Mouse (Mus musculus) cerebellum, adult 11 months (tissue): ENCODE results near the gene Lrrc75a.

Source experiments
- DNase-seq: peaks from one replicate; pipeline ENCODE4 v3.0.0; 2022

Gene Lrrc75a

DNA sequence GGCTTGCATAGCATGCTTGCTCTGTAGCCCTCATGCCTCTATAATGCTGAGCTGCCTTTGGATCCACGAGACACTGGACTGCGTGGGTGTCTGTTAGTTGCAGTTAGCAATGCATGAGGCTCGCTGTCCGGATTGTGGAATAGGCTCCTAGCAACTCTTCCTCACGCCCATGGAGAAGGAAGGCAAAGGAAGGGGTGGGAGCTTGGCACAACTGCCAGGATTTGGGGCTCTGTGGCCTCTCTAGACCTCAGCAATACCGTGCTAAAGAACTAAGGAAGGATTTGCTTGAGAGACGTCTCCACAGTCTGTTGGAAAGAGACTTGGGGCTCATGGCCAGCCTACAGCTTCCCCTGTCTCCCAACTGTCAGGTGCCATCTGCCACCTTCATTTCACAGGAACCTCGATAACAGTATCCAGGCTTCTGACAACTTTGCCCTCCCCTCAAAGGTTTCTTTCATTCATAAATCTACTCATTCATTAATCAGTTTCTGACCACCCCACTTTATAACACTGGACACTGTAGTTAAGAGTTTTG, 33.4 kb downstream of the Lrrc75a start:
- no peak for DNase-seq

DNA sequence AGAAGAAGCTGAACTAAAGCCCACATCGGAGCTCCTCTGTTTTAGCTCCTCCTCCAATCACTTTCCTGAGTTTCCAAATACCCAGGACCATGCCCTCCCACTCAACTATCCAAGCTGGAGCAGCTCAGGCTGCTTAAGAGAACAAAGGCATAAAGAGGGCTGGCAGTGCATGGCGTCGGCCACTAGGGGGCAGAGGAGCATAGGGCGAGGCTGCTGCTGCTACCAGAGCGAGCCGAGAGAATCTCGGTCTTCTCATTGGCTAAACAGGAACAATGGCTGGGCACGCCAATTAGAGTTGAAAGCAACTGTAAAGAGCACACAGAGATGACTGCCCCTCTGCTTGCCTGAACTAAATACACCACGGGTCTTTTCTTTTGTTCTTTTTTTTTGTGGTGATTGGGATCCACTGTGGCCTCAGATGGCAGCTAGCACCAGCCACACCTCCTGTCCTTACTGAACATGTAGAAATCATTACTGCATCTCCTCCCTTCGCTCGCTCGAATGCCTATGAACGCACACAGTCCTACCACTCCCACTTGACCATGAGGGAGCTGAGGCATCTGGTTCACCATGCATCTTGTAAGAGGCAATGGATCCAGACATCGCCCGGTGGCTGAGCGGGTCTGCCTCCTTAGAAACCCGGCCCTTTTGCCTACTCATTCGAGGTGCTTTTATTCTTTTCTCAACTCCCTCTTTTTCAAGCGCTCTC, 34.5 kb downstream of the Lrrc75a start:
- DNase-seq = peak; percentile 89

DNA sequence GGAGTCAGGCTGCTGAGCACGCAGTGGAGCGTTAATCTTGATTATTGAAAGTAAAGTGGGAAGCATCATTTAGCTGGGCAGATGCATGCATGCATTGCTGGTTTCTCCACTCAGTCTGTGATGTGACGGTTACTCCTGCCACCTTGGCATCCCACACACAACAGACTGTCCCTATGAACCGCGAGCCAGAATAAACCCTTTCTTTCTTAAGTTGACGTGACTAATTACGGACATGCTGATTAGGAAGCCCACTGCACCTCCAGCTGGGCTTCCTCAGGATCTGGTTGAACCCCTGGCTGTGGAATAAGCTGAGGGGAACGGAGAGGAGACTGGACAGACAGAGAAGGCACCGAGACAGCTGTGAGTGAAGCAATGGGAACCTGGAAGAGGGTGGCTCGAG, 35.7 kb downstream of the Lrrc75a start:
- DNase-seq = no peak

DNA sequence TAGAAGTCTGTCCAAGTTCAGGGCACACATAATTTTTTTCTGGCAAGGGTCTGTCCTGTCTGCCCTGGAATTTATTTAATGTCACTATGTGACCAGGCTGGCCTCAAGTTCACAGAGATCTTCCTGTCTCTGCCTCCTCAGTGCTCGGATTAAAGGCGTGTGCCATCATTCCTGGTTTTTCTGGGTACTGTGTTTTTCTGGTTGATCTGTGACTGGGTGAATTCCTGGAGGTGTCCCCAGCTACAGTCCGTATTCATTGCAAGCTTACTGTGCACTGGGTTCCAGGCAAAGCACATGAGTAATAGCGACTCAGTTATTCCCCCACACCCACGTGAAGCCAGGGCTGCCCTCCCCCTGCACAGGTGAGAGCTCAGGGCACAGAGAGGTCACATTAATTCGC, 38.0 kb downstream of the Lrrc75a start:
- no peak for DNase-seq

DNA sequence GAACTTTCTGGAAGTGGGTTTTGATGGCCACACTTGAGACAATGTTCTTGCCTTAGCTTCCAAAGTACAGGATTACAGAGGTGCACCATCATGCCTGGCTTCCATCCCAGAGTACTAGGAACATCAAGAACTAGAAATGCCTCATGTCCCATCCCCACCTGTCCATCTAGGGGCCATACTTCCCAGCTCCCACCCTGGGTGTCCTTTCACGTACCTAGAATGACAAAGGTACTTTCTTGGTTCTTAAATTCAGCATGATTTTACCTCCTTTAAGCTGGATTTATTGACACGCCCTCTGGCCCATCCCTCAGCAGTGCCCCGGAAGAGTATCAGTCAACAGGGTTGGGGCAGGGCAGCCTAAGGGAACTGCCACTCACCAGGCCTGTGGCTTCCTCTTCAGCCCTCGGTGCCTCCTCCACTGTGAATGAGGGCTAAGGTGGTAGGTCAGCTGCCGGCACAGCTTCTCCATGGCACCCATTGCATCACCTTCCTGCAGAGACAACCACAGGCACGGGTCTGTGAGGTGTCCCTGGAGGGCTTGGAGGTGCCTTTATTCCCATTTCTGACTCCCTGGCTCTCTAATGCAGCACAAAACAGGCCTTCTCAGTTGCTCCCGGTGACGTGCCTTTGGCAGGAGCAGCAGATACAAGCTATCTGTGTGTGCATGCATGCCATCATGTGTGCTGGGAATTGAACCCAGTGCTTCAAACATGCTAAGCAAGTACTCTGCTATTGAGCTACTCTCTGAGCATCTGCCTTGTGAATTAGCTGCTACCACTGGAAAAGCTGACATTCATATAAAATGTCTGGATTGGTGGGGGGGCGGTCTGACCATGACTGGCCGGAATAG, 39.3 kb downstream of the Lrrc75a start:
- no peak for DNase-seq

DNA sequence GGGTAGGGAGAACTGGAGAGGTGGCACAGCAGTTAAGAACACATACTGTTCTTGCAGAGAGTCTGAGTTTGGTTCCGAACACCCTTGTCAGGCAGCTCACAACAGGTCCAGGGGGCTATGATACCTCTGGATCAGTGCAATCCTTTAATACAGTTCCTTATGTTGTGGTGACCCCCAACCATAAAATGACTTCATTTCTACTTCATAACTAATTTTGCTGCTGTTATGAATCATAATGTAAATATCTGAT, 40.4 kb downstream of the Lrrc75a start:
- DNase-seq = no peak

DNA sequence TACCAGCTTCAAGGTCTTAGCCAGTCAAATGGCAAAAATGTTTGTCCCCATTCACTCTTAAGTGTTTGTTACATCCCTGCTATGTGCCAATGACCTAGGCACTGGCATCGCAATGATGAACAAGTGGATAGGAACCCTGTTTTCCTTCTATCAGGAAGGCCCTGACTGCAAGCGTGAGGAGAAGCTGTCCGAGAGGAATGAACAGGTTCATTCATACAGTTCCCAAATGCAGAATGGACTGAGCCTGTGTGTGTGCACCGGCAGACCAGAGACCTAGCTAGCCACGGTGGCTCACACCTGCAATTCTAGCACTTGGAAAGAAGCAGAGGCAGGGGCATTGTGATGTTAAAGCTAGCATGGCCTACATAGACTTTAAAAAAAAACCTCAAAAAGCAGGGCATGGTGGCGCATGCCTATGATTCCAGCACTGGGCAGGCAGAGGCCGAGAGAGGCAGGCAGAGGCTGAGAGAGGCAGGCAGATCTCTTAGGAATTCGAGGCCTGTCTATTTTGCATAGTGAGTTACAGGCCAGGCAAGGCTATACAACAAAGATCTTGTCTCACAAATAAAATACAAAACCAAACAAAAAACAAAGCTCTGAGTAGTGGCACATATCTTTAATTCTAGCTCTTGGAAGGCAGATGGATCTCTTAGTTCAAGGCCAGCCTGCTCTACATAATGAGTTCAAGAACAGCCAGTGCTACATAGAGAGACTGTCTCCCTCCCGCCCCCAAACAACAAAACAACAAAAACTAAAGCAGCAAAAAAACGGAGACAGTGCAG, 41.0 kb downstream of the Lrrc75a start:
- no peak for DNase-seq

DNA sequence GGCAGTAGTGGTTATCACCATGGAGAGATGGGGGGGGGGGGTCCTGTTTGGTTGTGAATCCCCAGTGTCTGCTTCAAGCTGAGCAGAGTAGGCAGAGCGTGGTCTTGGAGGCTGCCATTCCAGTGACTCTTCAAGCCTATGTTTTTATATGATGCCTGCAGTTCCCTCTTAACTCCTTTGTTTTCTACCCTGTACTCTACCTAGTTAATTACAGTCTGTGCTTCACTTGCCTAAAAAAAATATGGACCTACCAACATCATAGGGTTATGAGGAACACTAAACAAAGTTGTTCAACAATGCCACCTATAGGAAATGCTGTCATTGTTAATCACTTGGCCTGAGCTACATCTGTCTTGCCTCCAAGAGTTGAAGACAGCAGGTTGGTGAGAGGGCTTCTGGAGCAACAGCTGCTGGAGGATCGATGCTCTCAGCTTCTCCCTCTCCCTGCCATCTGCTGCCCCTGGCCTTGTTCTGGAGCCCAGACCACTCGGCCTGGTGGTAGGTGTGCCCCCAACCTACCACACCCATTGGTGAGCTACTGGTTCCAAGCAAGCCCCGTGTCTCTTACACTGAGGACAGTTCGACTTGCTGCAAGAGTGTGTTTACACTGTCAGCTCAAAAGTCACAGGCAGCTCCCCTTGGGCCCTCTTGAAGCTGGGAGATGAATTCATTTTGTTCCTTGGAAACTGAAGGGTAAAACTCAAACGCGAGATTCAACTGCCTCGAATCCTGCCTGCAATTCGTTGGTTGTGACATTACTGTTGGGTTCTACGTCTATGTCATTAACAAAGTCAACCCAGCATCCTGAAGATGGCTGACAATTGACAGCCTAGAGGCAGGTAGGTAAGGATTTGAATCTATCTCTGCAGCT, 41.8 kb downstream of the Lrrc75a start:
- DNase-seq = no peak

DNA sequence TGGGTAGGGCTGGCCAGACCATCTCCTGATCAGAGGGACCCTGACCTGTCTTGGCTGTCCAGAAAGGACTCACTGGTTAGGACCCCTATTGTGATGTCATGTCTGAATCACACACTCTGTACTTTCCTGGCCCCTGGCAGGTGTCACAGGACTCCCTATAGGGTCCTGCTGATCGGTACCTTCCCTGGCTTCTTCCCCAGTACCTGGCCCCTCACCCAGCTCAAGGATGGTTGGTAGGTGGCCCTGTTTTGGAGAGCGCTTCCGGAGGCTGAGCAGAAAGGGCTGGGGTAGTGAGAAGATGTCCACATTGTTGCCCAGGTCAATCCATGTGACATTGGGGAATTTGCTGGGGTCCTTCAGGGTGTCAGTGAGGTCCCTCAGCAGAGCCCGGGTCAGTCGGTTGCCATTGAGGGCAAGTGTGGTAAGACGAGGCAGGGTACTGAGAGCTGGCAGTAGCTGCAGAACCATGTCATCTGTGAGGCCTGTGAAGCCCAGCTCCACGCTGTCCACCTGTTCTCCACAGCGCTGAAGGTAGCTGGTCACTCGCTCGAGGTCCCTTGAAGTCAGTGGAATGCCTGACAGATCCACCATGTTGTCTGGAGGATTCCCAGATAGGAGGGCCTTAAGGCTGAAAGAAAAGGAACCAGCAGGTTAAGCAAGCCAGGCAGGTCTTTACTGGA, 42.6 kb downstream of the Lrrc75a start:
- DNase-seq = no peak

DNA sequence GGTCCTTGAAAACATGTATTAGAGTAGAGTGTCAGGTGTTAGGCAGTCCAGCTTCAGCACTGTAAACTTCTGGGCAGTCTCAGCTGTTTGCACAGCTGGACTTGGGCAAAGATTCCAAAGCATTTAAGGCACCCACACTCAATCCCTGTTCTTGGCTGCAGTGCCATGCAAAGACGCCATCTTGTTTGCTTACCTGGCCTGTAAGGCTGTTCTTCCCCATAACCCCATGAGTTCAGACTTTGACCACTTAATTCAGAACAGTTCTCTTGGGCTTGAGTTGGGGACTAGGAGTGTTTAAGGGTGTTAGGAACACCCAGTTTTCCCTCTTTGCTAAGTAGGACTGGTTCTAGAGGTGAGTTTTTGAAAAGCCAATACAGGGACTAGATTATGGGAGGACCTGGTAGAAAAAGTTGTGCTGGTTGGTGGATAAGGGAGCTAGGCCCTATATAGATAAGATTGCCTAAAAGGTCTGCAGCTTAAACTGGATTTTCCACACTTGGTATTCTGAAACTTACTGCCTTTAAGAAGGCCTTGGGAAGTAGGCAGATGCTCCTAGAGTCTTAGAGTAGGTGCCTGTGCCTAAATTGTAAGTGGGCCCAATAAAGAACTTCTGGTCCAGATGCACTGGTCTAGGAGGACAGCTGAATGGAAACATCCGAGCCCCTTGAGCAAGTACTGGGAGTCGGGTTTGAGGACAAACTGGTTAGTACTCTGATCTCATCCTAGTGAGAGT, 43.3 kb downstream of the Lrrc75a start:
- DNase-seq = no peak

DNA sequence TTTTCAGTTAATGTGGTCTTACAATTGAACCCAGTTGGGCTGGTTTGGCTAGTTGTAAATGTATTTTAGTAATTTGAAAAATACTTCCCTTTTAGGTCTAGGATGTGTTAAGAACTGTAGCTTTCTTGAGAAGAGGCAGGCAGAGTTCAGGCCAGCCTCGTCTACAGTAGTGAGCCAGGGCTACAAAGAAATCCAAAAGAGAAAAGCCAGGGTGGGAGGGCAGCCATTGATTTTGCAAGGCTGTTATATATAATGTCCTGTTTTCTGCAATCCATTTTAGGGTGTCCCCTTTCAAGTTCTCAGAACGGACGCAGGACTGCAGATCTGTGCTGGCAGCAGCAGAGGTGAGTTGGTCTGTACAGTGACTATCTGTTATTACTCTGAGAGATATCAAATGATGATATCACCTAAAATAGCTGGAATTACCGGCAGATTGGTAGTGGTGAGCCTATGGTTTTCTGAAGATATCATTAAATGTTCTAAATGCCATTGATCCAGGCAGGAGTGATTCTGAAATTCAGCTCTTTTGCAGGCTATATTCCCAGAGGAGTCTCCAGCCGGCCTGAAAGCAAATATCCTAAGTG, 44.1 kb downstream of the Lrrc75a start:
- no peak for DNase-seq

DNA sequence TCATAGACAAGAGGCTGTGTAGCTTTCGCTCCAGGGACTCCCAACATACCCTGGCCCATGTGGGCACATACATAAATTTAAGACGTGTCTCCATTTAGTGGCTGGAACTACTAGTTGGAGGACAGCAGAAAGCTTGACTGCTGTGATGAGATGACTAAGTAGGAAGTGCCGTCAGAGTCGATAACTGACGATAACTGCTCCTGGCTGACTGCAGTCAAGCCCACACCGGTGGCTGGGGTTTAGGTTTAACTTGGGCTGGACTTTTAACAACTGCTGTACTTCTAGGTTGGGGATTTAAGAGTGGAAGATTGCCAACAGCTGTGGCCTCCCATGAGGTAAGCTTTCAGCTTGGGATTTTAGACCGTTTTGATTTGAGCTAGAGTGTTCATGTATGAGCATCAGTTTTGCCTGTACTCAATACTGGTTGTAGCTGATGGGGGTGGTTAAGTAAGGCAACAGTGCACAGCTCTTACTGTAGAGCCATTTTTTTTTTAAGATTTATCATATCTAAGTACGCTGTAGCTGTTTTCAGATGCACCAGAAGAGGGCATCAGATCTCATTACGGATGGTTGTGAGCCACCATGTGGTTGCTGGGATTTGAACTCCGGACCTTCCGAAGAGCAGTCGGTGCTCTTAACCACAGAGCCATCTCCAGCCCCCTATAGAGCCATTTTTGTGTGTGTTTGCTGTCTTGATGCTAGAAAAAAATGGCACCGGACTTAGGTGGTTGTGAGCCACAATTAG, 44.8 kb downstream of the Lrrc75a start:
- DNase-seq = no peak

DNA sequence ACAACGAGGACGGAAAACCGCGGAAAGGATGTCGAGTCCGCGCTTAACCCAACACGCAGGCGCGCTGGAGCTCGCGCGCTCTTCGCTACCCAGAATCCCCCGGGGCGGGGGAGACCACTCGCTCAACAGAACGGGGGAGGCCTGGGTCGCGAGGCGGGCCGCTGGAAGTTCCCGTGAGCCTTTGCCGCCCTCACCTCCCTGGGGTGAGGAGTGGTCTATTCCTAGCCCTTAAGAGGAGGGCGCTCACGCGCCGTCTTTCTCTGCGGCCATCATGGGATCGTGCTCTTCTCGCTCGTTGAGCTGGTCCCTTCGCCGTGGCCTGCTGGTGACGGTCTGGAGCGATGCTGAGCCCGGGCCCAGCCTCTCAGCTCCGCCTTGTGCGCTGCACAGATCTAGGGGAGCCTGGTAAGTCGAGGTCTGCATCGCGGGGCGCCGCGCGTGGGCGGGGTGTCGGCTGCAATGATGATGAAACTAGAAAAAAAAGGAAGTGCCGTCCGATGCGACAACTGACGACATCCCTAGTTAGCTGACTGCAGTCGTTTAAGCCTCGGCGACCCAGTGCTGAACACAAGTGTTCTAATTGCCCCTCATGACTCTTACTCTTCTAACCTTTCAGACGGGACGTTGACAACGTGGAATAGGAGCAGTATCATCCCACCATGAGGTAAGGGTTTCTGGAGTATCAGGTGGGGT, 45.6 kb downstream of the Lrrc75a start:
- peak; percentile 97 for DNase-seq

DNA sequence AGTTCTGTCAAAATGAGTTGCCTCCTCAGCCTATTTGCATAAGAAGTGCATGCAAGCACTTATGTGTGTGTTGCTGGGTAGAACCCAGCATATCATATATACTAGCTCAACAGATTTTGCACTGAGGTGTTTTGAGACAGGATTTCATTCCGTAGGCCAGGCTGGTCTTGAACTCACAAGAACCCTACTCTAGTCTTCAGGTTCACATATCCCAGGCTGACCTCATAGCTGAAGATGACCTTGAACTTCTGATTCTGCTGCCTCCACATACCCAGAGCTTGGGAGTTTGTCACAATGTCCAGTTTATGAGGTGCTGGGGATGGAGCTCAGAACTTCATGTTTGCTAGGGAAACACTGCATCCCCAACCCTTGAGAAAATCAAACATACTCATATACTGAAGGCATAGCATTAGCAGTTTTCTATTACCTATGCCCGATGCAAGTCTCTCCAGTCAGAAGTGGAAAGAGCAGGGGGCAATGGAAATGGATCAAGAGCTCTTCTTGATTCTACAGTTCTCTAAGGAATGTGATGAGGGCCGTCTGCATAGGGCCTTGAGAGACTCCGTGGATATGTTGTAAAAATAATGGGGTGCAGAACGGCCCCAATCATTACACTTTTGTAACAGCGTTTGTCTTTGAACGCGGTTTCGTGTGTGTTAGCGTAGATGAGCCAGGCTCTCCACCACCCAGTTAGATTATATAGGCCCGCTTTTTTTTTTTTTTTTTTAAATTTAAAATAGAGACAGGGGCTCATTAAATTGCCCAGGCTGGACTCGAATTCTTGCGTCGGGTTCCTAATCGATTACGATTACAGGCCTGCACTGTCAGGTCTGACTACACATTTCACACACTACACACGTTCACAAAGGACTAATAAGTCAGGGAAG, 46.3 kb downstream of the Lrrc75a start:
- no peak for DNase-seq

DNA sequence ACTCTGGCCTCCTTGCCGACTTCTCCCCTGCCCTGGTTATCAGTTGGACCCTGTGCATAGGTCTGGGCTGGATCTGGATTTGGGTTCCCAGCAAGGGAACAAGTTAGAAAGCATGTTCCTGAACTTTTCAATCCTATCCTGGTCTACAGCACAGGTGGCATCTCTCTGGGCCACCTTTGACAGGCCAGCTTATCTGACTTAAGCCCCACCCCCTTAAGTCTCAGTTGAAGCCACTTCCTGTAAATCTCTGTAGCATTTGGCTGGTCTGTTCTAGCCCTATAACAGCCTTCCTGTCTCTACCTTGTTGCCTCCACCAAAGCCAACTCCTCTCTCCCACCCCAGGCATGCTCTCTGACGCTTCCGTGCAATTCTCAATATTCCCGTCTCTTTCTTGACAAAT, 49.8 kb downstream of the Lrrc75a start:
- DNase-seq = no peak

DNA sequence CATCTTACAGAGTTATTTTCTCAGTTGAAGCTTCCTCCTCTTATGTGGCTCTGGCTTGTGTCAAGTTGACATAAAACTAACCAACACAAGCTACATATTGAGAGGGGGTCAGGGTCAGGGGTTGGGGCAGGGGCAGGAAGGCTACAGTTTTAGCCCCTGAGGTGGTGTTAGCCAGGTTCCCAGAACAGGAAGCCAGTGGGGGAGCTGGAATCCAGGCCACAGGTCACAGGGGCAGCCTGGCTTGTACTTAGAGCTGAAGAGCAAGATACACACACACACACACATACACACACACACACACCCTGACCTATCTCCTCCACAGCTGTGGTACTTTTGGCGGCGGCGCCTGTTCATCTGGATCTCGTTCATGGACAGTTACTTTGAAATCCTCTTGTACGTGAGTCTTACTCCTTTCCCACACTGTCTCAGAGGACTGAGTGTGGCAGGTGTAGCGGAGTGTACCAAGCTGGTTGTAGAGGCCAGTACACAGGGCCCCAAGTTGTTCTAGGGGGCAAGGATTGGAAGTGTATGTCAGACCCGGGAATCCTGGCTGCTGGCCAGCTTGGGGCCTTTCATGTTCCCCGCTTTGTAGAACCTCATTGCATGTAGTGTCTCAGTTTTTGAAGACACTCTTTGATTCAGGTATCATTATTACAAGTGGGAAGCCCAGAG, 56.3 kb downstream of the Lrrc75a start:
- DNase-seq = no peak

DNA sequence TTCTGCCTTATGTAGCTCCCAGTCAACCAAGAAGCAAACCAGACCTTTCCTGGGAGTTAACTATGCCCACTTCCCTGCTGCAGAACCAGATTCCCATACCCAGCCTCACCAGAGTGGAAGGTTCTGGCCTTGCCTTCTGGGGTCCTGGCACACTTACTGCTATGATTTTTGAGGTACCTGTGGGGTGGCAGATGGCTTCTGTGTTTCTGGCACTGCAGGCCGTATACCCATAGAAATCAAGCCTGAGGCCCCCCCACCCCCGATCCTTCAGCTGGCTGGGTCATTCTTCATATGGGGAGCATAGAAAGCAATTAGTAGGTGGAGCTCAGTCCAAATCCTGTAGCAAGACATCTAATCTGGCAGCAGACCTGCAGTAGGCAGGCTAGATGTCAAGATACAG, 57.3 kb downstream of the Lrrc75a start:
- DNase-seq = peak; percentile 56

DNA sequence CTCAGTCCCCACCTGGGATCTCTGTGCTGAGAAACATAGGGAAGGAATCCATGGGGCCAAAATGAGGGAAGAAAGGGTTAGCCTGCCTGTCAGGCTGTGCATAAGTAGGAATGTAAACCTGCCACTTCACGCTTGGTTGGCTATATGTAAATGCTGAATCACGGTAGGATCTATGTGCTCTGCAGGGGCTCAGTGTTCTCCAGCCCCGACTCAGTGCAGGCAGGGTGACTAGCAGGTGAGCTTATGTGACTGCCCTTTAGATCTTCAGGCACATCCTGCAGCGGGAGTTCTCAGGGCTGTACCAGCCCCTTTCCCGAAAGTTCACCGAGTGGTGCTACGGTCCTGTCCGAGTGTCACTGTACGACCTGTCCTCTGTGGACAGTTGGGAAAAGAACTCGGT, 58.9 kb downstream of the Lrrc75a start:
- DNase-seq = no peak
